Mouse (Mus musculus) heart, embryonic 10.5 days (tissue): Measurements from ENCODE around the gene Zdhhc22. TPM values are rescaled to one million over a fixed set of nuclear protein-coding genes. Genes with fewer than 3 reads are reported as not detected.
A peak's percentile ranks its signal among the peaks of the same experiment; 100 is the strongest.

ENCODE experiments used
- DNase-seq: peaks from one replicate; pipeline ENCODE4 v3.0.0-alpha.2; 2017; ENCODE audit warnings: low spot score
- H3K27ac ChIP-seq: fragments of 300-500 bp; sonication (generic); 2 replicates; pipeline ENCODE4 v1.5.1; 2016; ENCODE audit warnings: mild to moderate bottlenecking
- H3K27me3 ChIP-seq: fragments of 300-500 bp; sonication (generic); 2 replicates; pipeline ENCODE4 v1.6.1; 2016; ENCODE audit warnings: mild to moderate bottlenecking; ENCODE audit not compliant: poor library complexity, insufficient read depth, severe bottlenecking
- H3K36me3 ChIP-seq: fragments of 300-500 bp; sonication (generic); 2 replicates; pipeline ENCODE4 v1.6.1; 2016; ENCODE audit warnings: mild to moderate bottlenecking, moderate library complexity
- H3K4me1 ChIP-seq: fragments of 300-500 bp; sonication (generic); 2 replicates; pipeline ENCODE4 v1.6.1; 2016; ENCODE audit warnings: mild to moderate bottlenecking
- H3K4me3 ChIP-seq: fragments of 300-500 bp; sonication (generic); 2 replicates; pipeline ENCODE4 v1.5.1; 2016; ENCODE audit warnings: mild to moderate bottlenecking, moderate library complexity
- H3K9me3 ChIP-seq: fragments of 300-500 bp; sonication (generic); 2 replicates; pipeline ENCODE4 v1.6.1; 2016; ENCODE audit warnings: mild to moderate bottlenecking, moderate library complexity
- WGBS: fragments of 180-500 bp; shearing (Covaris S2); methylation state at CpG from one replicate; pipeline ENCODE4 v1.1.7; 2016; 5-methylcytosine and 5-hydroxymethylcytosine counted together
- polyA plus RNA-seq: library from polyadenylated mRNA; unstranded; fragments of >200 nt; fragmentation: Nextera tagmentation; extraction: Ambion mirVana; gene quantifications from 2 replicates; pipeline ENCODE4 v1.2.1, GENCODE M21; 2016

Zdhhc22 gene
- polyA plus RNA-seq, 1 experiment from 2014 or later: not detected

- no peak for DNase-seq
- Histone ChIP-seq H3K4me1 (no peaks in the 10 kb centered on the region), H3K36me3 (no peaks in the 10 kb centered on the region), H3K27ac (no peak overlapping the region), H3K4me3 (no peak overlapping the region), H3K27me3 (no peaks in the 10 kb centered on the region), H3K9me3 (no peaks in the 10 kb centered on the region)
- 41% methylated on average over 3 of the region's 3 CpGs for WGBS
Measured at GRCm38 (mm10) chr12:87017041-87017440, 26.8 kb upstream of the Zdhhc22 start.

GRCm38 (mm10) chr12:87004596-87004995 lies 14.4 kb upstream of the Zdhhc22 start:
- H3K4me1 ChIP-seq: peaks cover 7% of the 10 kb centered on the region
- 76% methylated on average over 4 of the region's 4 CpGs for WGBS
- H3K27me3 ChIP-seq: 0 out of 2 replicates have a peak, but pooled peaks cover 16% of the 10 kb centered on the region
- no peaks in the 10 kb centered on the region for H3K9me3 ChIP-seq
- no peak overlapping the region for H3K27ac ChIP-seq
- H3K4me3 ChIP-seq: no peak overlapping the region
- H3K36me3 ChIP-seq: no peaks in the 10 kb centered on the region
- DNase-seq: no peak

GRCm38 (mm10) chr12:87003606-87004005 lies 13.4 kb upstream of the Zdhhc22 start:
- 54% methylated on average over 3 of the region's 3 CpGs for WGBS
- Histone ChIP-seq H3K4me3 (no peak overlapping the region), H3K27me3 (0 out of 2 replicates have a peak, but pooled peaks cover 16% of the 10 kb centered on the region), H3K4me1 (peaks cover 10% of the 10 kb centered on the region), H3K27ac (no peak overlapping the region), H3K36me3 (no peaks in the 10 kb centered on the region), H3K9me3 (no peaks in the 10 kb centered on the region)
- no peak for DNase-seq

- 66% methylated on average over 7 of the region's 7 CpGs for WGBS
- H3K27ac ChIP-seq: no peak overlapping the region
- no peaks in the 10 kb centered on the region for H3K9me3 ChIP-seq
- no peak overlapping the region for H3K4me3 ChIP-seq
- peaks cover 10% of the 10 kb centered on the region for H3K4me1 ChIP-seq
- H3K27me3 ChIP-seq: 0 out of 2 replicates have a peak, but pooled peaks cover 16% of the 10 kb centered on the region
- DNase-seq: no peak
- H3K36me3 ChIP-seq: no peaks in the 10 kb centered on the region
Measured at GRCm38 (mm10) chr12:87002815-87003214, 12.6 kb upstream of the Zdhhc22 start.

- Histone ChIP-seq H3K9me3 (no peaks in the 10 kb centered on the region), H3K36me3 (no peaks in the 10 kb centered on the region), H3K4me1 (peaks cover 10% of the 10 kb centered on the region), H3K4me3 (no peak overlapping the region), H3K27me3 (0 out of 2 replicates have a peak, but pooled peaks cover 16% of the 10 kb centered on the region), H3K27ac (no peak overlapping the region)
- WGBS: 60% methylated on average over 7 of the region's 7 CpGs
- DNase-seq: no peak
Measured at GRCm38 (mm10) chr12:87002209-87002608, 12.0 kb upstream of the Zdhhc22 start.

- no peak for DNase-seq
- Histone ChIP-seq H3K4me3 (no peak overlapping the region), H3K36me3 (no peaks in the 10 kb centered on the region), H3K4me1 (peaks cover 10% of the 10 kb centered on the region), H3K9me3 (no peaks in the 10 kb centered on the region), H3K27me3 (0 out of 2 replicates have a peak, but pooled peaks cover 16% of the 10 kb centered on the region), H3K27ac (no peak overlapping the region)
- 52% methylated on average over 6 of the region's 6 CpGs for WGBS
Measured at GRCm38 (mm10) chr12:87000840-87001176, 10.6 kb upstream of the Zdhhc22 start.

GRCm38 (mm10) chr12:87000151-87000839 lies 10.1 kb upstream of the Zdhhc22 start:
- Histone ChIP-seq H3K27me3 (0 out of 2 replicates have a peak, but pooled peaks cover 14% of the 10 kb centered on the region), H3K4me1 (peaks cover 10% of the 10 kb centered on the region), H3K4me3 (no peak overlapping the region), H3K9me3 (no peaks in the 10 kb centered on the region), H3K27ac (no peak overlapping the region), H3K36me3 (no peaks in the 10 kb centered on the region)
- 61% methylated on average over 5 of the region's 5 CpGs for WGBS
- no peak for DNase-seq

GRCm38 (mm10) chr12:86999283-86999820 lies 9.1 kb upstream of the Zdhhc22 start:
- 59% methylated on average over 10 of the region's 10 CpGs for WGBS
- Histone ChIP-seq H3K4me1 (peaks cover 10% of the 10 kb centered on the region), H3K9me3 (no peaks in the 10 kb centered on the region), H3K27ac (no peak overlapping the region), H3K27me3 (0 out of 2 replicates have a peak, but pooled peaks cover 22% of the 10 kb centered on the region), H3K4me3 (no peak overlapping the region), H3K36me3 (no peaks in the 10 kb centered on the region)
- no peak for DNase-seq

GRCm38 (mm10) chr12:86998699-86999098 lies 8.5 kb upstream of the Zdhhc22 start:
- Histone ChIP-seq H3K4me1 (peaks cover 10% of the 10 kb centered on the region), H3K27ac (no peak overlapping the region), H3K4me3 (no peak overlapping the region), H3K27me3 (0 out of 2 replicates have a peak, but pooled peaks cover 26% of the 10 kb centered on the region), H3K36me3 (no peaks in the 10 kb centered on the region), H3K9me3 (no peaks in the 10 kb centered on the region)
- WGBS: 82% methylated on average over 4 of the region's 4 CpGs
- no peak for DNase-seq

GRCm38 (mm10) chr12:86995931-86996330 lies 5.7 kb upstream of the Zdhhc22 start:
- H3K9me3 ChIP-seq: no peaks in the 10 kb centered on the region
- no peak overlapping the region for H3K27ac ChIP-seq
- H3K4me3 ChIP-seq: no peak overlapping the region
- no peaks in the 10 kb centered on the region for H3K36me3 ChIP-seq
- peaks cover 31% of the 10 kb centered on the region for H3K27me3 ChIP-seq
- peaks cover 10% of the 10 kb centered on the region for H3K4me1 ChIP-seq
- no peak for DNase-seq
- WGBS: 66% methylated on average over 6 of the region's 6 CpGs

- Histone ChIP-seq H3K4me3 (no peak overlapping the region), H3K27ac (no peak overlapping the region), H3K9me3 (no peaks in the 10 kb centered on the region), H3K4me1 (peaks cover 14% of the 10 kb centered on the region), H3K36me3 (no peaks in the 10 kb centered on the region), H3K27me3 (peaks cover 42% of the 10 kb centered on the region)
- no peak for DNase-seq
- WGBS: 64% methylated on average over 3 of the region's 3 CpGs
Measured at GRCm38 (mm10) chr12:86994776-86995175, 4.5 kb upstream of the Zdhhc22 start.

- no peaks in the 10 kb centered on the region for H3K36me3 ChIP-seq
- H3K27ac ChIP-seq: no peak overlapping the region
- no peak for DNase-seq
- H3K9me3 ChIP-seq: no peaks in the 10 kb centered on the region
- no peak overlapping the region for H3K4me3 ChIP-seq
- peaks cover 12% of the 10 kb centered on the region for H3K4me1 ChIP-seq
- 36% methylated on average over 4 of the region's 4 CpGs for WGBS
- H3K27me3 ChIP-seq: peaks cover 49% of the 10 kb centered on the region
Measured at GRCm38 (mm10) chr12:86994166-86994565, 3.9 kb upstream of the Zdhhc22 start.

- WGBS: 33% methylated on average over 2 of the region's 2 CpGs
- no peak overlapping the region for H3K27ac ChIP-seq
- H3K4me3 ChIP-seq: peak overlapping the region; percentile 43; the same call in 1 of the 2 replicates
- H3K9me3 ChIP-seq: no peaks in the 10 kb centered on the region
- H3K36me3 ChIP-seq: no peaks in the 10 kb centered on the region
- DNase-seq: no peak
- H3K4me1 ChIP-seq: peaks cover 16% of the 10 kb centered on the region
- H3K27me3 ChIP-seq: peaks cover 83% of the 10 kb centered on the region
Measured at GRCm38 (mm10) chr12:86990755-86991110, 503 bp upstream of the Zdhhc22 start.
